Mouse (Mus musculus): ENCODE data around the gene Ednra. TPM values are rescaled to one million over a fixed set of nuclear protein-coding genes. Genes with fewer than 3 reads are reported as not detected.

The Ednra gene
- 0.01 TPM in 1 of 2 replicates, not detected in the other for polyA plus RNA-seq (2012)

- Histone ChIP-seq H3K4me1 (ENCODE audit: control insufficient read depth) (peaks cover 17% of the 10 kb centered on the region), H3K27me3 (ENCODE audit: control insufficient read depth) (no peaks in the 10 kb centered on the region), H3K36me3 (ENCODE audit: control insufficient read depth) (no peaks in the 10 kb centered on the region), H3K9me3 (ENCODE audit: control insufficient read depth, low read length) (no peaks in the 10 kb centered on the region), H3K4me3 (replicated peaks) (peak within 1 kb of the TSS; percentile 46)
- no peak for TF ChIP-seq TAL1 (IDR thresholded peaks at IDR 0.05; ENCODE audit: low read length)
- TF ChIP-seq GATA1 (IDR thresholded peaks at IDR 0.05; ENCODE audit: low read length), result no peak
Observed at GRCm38 (mm10) chr8:77724046-77724930, at the start of gene Ednra. TSS of gene Ednra (minus strand) at chr8:77724464.

DNA sequence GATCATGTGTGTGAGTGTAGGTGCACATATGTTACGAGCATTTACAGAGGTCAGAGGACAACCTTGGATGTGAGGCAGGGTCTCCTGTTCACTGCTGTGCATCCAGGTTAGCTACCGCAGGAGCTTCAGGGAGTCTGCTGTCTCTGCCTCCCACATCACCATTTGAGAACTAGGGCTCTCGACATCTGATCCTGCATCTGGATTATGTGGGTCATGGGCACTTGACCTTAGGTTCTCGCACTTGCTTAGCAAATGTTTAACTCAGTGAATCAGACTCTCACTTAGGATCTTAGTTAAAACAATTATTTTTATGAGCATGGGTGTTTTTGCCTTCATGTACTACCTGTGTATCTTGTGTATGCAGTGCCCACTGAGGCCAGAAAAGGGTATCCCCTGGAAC lies 49.6 kb upstream of the Ednra start:
- Histone ChIP-seq H3K4me1 (ENCODE audit: control insufficient read depth) (no peaks in the 10 kb centered on the region), H3K4me3 (replicated peaks) (no peak overlapping the region), H3K36me3 (ENCODE audit: control insufficient read depth) (no peaks in the 10 kb centered on the region), H3K9me3 (ENCODE audit: control insufficient read depth, low read length) (no peaks in the 10 kb centered on the region), H3K27me3 (ENCODE audit: control insufficient read depth) (no peaks in the 10 kb centered on the region)
- no peak for TF ChIP-seq GATA1 (IDR thresholded peaks at IDR 0.05; ENCODE audit: low read length)
- no peak for TF ChIP-seq TAL1 (IDR thresholded peaks at IDR 0.05; ENCODE audit: low read length)

DNA sequence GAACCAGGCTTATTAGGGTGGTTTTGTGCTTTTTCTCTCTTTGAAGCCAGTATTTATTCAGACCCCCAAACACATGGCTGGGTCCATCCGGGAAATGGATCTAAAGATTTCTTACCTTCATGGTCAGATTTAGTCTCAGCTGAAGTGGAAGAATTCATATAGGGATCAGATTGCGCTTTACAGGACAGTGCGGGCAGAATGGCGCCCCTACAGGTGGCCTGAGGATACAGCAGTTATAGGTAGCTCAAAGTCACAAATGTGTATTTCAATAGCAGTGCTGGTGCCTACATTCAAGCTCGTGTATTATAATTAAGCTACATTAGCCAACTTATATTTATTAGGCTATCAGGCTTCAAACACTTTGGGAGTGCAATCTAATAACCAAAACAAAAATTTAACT lies 49.0 kb upstream of the Ednra start:
- H3K4me3 ChIP-seq (replicated peaks), result no peak overlapping the region
- H3K4me1 ChIP-seq (ENCODE audit: control insufficient read depth), result no peaks in the 10 kb centered on the region
- no peaks in the 10 kb centered on the region for H3K27me3 ChIP-seq (ENCODE audit: control insufficient read depth)
- no peaks in the 10 kb centered on the region for H3K36me3 ChIP-seq (ENCODE audit: control insufficient read depth)
- H3K9me3 ChIP-seq (ENCODE audit: control insufficient read depth, low read length), result no peaks in the 10 kb centered on the region
- TF ChIP-seq TAL1 (IDR thresholded peaks at IDR 0.05; ENCODE audit: low read length), result no peak
- no peak for TF ChIP-seq GATA1 (IDR thresholded peaks at IDR 0.05; ENCODE audit: low read length)

DNA sequence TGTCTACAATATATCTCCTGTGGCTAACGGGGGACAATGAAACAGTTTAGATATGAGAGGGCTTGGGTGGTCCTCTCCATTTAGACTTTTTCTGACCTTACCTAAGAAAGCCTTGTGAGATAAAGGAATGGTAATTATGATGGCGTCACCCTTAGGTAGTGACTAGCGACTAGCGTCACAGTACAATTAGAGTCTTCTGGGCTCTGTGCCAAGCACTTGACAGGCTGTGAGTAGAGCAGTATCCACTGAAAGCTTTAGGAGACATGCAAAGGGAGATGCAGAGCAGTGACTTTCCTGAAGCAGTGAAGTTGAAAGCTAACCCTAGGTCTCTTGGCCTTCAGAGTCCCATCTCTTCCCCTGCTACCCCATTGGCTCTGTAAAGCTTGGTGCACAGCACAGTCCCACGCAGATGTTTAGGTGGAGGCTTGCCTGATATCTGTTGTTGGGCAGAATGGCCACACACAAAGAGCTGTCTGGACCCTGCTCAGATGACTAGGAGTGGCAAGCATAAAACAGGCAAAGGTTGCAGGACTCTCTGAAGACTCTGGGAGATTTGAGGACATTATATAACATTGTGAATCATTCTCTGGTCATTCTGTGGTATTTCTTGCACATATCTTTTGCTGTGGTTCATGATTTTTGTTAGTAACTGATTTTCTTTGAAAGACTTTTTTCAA lies 48.1 kb upstream of the Ednra start:
- no peaks in the 10 kb centered on the region for H3K36me3 ChIP-seq (ENCODE audit: control insufficient read depth)
- no peaks in the 10 kb centered on the region for H3K9me3 ChIP-seq (ENCODE audit: control insufficient read depth, low read length)
- no peak for TF ChIP-seq TAL1 (IDR thresholded peaks at IDR 0.05; ENCODE audit: low read length)
- no peak for TF ChIP-seq GATA1 (IDR thresholded peaks at IDR 0.05; ENCODE audit: low read length)
- H3K4me1 ChIP-seq (ENCODE audit: control insufficient read depth), result no peaks in the 10 kb centered on the region
- no peak overlapping the region for H3K4me3 ChIP-seq (replicated peaks)
- H3K27me3 ChIP-seq (ENCODE audit: control insufficient read depth), result no peaks in the 10 kb centered on the region

- H3K4me3 ChIP-seq (replicated peaks), result no peak overlapping the region
- TF ChIP-seq TAL1 (IDR thresholded peaks at IDR 0.05; ENCODE audit: low read length), result no peak
- no peaks in the 10 kb centered on the region for H3K4me1 ChIP-seq (ENCODE audit: control insufficient read depth)
- no peaks in the 10 kb centered on the region for H3K9me3 ChIP-seq (ENCODE audit: control insufficient read depth, low read length)
- no peaks in the 10 kb centered on the region for H3K27me3 ChIP-seq (ENCODE audit: control insufficient read depth)
- no peaks in the 10 kb centered on the region for H3K36me3 ChIP-seq (ENCODE audit: control insufficient read depth)
Observed at GRCm38 (mm10) chr8:77770966-77771365, 46.7 kb upstream of the Ednra start.

GRCm38 (mm10) chr8:77768916-77769315 lies 44.7 kb upstream of the Ednra start:
- TF ChIP-seq GATA1 (IDR thresholded peaks at IDR 0.05; ENCODE audit: low read length), result no peak
- no peak for TF ChIP-seq TAL1 (IDR thresholded peaks at IDR 0.05; ENCODE audit: low read length)
- no peaks in the 10 kb centered on the region for H3K27me3 ChIP-seq (ENCODE audit: control insufficient read depth)
- no peak overlapping the region for H3K4me3 ChIP-seq (replicated peaks)
- H3K4me1 ChIP-seq (ENCODE audit: control insufficient read depth), result no peaks in the 10 kb centered on the region
- no peaks in the 10 kb centered on the region for H3K9me3 ChIP-seq (ENCODE audit: control insufficient read depth, low read length)
- no peaks in the 10 kb centered on the region for H3K36me3 ChIP-seq (ENCODE audit: control insufficient read depth)

GRCm38 (mm10) chr8:77764253-77764652 lies 40.0 kb upstream of the Ednra start:
- TF ChIP-seq TAL1 (IDR thresholded peaks at IDR 0.05; ENCODE audit: low read length) (no peak), GATA1 (IDR thresholded peaks at IDR 0.05; ENCODE audit: low read length) (no peak)
- no peak overlapping the region for H3K4me3 ChIP-seq (replicated peaks)
- no peaks in the 10 kb centered on the region for H3K4me1 ChIP-seq (ENCODE audit: control insufficient read depth)
- H3K27me3 ChIP-seq (ENCODE audit: control insufficient read depth), result no peaks in the 10 kb centered on the region
- H3K36me3 ChIP-seq (ENCODE audit: control insufficient read depth), result no peaks in the 10 kb centered on the region
- H3K9me3 ChIP-seq (ENCODE audit: control insufficient read depth, low read length), result 0 out of 2 replicates have a peak, but pooled peaks cover 2% of the 10 kb centered on the region

DNA sequence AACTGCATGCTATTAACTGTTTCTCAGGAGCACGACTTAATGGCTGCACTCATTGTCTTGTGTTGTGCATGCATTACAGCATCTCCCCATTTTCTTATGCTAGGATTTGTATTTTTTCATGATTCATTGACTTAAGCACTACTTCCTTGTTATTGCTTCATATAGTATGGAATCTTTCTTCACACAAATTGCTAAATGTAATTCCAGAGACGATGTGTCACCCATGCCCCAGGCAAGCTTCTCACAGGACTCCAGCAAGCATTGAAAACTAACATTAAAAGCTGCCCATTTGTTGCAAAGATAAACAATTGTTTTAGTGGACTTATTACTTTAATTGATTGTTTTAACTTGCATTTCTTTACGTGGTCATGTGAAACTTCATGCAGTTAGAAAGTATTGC lies 38.7 kb upstream of the Ednra start:
- no peak for TF ChIP-seq TAL1 (IDR thresholded peaks at IDR 0.05; ENCODE audit: low read length)
- TF ChIP-seq GATA1 (IDR thresholded peaks at IDR 0.05; ENCODE audit: low read length), result no peak
- Histone ChIP-seq H3K27me3 (ENCODE audit: control insufficient read depth) (no peaks in the 10 kb centered on the region), H3K4me3 (replicated peaks) (no peak overlapping the region), H3K4me1 (ENCODE audit: control insufficient read depth) (no peaks in the 10 kb centered on the region), H3K9me3 (ENCODE audit: control insufficient read depth, low read length) (0 out of 2 replicates have a peak, but pooled peaks cover 2% of the 10 kb centered on the region), H3K36me3 (ENCODE audit: control insufficient read depth) (no peaks in the 10 kb centered on the region)

DNA sequence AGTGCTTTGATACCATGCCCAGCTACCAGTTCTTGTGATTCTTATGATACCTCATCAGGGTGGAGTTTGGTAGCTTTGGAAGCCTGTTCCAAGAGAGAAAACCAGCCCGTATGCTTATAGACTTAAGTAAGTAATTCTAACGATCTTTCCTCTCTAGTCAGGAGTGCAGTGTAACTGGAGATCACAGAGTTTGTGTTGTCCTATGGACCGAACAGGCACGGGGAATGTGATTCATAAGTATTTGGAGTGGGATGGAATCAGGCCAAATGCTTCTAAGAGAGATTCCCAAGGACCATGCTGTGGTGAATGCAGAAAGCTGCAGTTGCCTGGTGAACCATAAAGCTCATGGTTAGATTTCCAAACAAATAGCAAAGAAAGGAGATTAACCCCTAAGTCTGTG lies 31.2 kb upstream of the Ednra start:
- H3K36me3 ChIP-seq (ENCODE audit: control insufficient read depth), result no peaks in the 10 kb centered on the region
- H3K4me1 ChIP-seq (ENCODE audit: control insufficient read depth), result no peaks in the 10 kb centered on the region
- TF ChIP-seq TAL1 (IDR thresholded peaks at IDR 0.05; ENCODE audit: low read length) (no peak), GATA1 (IDR thresholded peaks at IDR 0.05; ENCODE audit: low read length) (no peak)
- H3K4me3 ChIP-seq (replicated peaks), result no peak overlapping the region
- 0 out of 2 replicates have a peak, but pooled peaks cover 2% of the 10 kb centered on the region for H3K9me3 ChIP-seq (ENCODE audit: control insufficient read depth, low read length)
- no peaks in the 10 kb centered on the region for H3K27me3 ChIP-seq (ENCODE audit: control insufficient read depth)
